Mouse (Mus musculus) spleen, adult 2 months (tissue): ENCODE data around the gene Stk24.

Experiments used
- CTCF ChIP-seq: fragments of 200-500 bp; IDR thresholded peaks from 2 replicates; pipeline ENCODE4 v1.5.1; 2011; ENCODE audit warnings: mild to moderate bottlenecking, inconsistent platforms; ENCODE audit not compliant: insufficient read depth, insufficient read length, insufficient replicate concordance; ENCODE audit errors: extremely low read depth
- POLR2A ChIP-seq: fragments of 200-500 bp; IDR thresholded peaks from 2 replicates; pipeline ENCODE4 v1.6.1; 2011; ENCODE audit warnings: low read depth, low read length, inconsistent platforms

DNA sequence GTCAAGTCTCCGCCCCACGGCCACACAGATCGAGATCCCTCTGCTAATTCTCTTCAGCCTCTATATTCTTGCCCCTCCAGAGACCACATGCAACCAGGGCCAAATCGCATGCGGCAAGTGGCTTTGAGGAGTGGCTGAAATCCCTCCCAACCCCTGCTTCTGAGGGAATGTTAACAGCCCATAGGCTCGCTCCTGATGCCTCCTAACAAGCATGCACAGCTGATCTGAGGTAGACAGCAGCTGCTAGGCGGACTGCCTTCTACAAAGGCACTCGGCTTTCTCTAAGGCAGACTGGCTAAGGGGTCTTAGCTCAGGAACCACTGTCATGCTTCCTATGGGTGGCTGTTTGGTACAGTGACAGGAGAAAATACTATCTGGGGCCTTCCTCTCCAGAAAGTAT is 20.0 kb downstream of the Stk24 start:
- TF ChIP-seq CTCF (no peak), POLR2A (no peak)
